Mouse (Mus musculus) frontal cortex, adult 2 months (tissue): ENCODE data around the gene Gm28308. TPM values are rescaled to one million over a fixed set of nuclear protein-coding genes. Genes with fewer than 3 reads are reported as not detected.

Source experiments
- DNase-seq, 2 experiments: peaks; one replicate each; pipeline ENCODE4 v3.0.0; 2022; ENCODE audit warnings: low spot score in 1 of 2; ENCODE audit errors: extremely low spot score in 1 of 2
- polyA plus RNA-seq: library from polyadenylated mRNA; depleted of rRNA; stranded (reverse); fragments of >200 nt; gene quantifications from 2 replicates; pipeline ENCODE4 v1.2.3, GENCODE M21; 2012

Gene Gm28308
- polyA plus RNA-seq, 1 experiment = not detected

- DNase-seq = no peak
These were observed 22.0 kb downstream of the Gm28308 start, which contains the start of gene Hoxa4 for GRCm38 (mm10) chr6:52190906-52191810. TSS of gene Hoxa4 (minus strand) at chr6:52191753.

DNA sequence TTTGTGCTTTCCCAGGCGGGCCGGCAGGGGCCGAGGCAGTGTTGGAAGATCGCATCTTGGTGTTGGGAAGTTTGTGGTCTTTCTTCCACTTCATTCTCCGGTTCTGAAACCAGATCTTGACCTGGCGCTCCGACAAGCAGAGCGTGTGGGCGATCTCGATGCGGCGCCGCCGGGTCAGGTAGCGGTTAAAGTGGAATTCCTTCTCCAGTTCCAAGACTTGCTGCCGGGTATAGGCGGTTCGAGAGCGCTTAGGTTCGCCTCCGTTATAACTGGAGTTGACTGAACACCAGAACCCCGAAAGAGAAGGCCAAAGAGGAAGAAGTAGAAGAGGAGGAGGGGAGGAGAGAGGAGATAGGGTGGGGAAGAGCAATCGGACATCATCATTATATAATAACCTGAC, 22.7 kb downstream of the Gm28308 start:
- no peak for DNase-seq

DNA sequence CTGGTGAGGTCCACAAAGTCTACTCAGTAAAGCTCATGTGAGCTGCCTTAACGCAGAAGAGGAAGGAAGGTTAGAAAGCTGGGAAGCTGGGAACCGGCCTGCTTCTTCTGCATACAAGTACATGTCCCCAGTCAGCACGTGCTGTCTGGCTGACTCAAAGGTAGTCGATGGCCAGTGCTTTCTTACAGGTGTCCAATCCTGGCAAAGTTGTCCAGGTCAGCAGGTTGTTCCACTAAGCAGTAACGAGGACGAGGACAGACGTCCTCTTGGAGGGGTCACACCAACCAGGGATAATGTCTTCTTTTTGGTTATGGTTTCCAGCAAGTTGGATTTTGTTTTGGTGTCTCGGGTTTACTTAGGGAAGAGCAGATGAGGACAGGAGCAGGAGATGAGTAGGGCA, 23.2 kb downstream of the Gm28308 start:
- no peak for DNase-seq

DNA sequence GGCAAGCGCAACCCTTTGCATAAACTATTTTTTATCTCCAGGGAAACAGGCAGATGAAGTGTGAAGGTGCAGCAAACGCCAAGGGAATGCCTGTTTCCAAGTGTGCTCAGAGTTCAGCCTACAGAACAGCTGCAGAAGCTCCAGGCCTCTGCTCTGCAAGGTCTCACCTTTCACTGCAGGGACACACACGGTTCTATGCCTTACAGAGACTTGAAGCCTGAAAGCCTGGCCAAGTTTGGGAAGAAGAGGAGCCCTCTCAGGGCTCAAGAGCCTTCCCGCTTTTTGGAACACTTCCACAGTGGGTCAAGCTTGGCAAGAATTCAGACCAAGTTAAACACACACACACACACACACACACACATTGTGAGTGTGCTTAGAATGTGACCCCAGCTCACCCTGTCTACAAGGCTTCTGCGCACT, 24.0 kb downstream of the Gm28308 start:
- no peak for DNase-seq

GRCm38 (mm10) chr6:52186500-52186899, 26.6 kb downstream of the Gm28308 start:
- DNase-seq = no peak

DNA sequence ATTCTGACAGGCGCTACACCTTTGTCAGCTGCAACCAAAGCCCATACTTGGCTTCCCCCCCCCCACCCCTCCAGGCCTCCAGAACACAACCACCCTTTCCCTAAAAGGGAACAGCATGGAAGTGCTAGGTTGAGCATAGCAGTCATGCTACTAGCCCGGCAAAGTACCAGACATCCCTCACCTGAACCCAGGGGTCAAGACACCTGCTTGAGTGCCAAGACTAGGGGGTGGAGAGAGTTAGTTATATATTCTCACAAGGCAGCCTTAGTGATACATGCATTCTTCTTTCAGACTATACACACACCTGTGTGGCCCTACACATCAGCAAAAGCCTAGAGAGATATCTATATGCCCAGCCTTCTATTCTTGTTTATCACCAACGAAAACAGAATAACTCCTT, 27.3 kb downstream of the Gm28308 start:
- no peak for DNase-seq

- DNase-seq = no peak
These were observed 27.9 kb downstream of the Gm28308 start for GRCm38 (mm10) chr6:52185222-52185621.

GRCm38 (mm10) chr6:52184668-52185067, 28.5 kb downstream of the Gm28308 start:
- DNase-seq = no peak

DNA sequence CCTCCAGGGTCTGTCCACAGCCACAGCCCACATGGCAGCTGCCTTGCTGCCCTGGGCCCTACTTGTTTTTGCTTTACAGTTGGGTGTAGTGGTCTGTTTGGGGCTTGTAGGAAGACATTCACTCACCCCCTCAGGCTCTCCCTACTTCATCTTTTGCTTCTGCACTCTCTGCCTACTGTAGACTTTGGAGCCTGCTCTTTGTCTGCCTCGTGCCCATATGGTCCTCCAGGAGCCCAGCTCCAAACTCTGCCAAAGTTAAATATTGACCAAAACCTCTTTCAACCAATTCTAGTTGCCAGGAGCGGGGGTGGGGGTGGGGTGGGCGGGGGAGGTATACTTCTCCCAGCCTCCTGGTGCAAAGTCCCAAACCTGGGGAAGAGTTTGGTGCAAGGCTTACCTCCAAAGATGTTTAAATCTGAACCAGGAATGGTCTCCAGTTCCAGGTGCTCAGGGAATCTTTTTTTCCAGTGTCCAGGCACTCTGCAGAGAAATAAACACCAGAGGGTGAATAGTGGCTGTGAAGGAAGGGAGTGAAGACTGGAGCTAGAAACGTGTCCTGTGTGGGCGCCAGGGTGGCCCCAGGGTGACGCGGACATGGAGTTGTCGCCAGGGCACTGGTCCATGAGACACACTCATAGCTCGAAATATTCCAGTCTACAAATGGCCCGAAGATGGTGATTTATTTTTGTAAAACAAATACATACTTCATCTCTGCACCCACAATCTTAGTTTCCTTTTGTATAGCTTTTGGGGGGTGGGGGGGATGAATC, 29.6 kb downstream of the Gm28308 start:
- no peak for DNase-seq

DNA sequence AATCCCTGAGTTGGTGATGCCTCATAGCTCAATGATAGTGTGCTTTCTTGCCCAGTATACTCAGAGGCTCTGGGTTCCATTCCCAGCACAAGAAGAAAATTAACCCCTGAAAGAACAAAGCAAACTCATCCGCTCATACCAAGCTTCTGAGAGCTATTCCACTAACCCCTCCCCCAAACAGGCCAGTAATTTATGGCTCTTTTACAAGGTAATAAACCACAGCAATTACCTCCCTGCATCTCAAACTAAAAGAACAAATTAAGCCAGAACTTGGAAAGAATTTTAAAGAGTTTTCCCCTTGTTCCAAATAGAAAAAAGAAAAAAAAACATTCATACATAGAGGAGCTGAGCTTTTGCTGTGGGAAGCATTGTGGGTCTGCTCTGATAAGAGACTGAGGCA, 30.3 kb downstream of the Gm28308 start:
- DNase-seq = no peak

DNA sequence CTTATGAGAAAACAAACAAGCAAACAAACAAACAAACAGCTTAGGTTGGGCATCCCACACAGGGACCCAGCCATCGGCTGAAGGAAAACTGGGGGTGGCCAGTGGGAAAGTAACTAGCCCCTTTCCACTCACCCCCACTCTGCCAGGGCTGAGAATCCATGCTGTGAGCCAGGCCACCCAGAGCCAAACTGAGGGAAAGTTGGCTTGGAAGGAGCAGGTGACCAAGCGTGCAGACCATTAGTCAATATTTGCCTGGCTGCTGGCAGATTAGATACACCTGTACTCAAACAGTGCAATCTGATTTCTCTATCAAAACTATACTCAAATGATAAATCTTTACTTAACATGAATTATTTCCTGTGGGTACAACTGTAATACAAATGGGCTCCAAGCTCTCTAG, 31.1 kb downstream of the Gm28308 start:
- DNase-seq = no peak

- no peak for DNase-seq
These were observed 32.4 kb downstream of the Gm28308 start for GRCm38 (mm10) chr6:52180726-52181125.

- DNase-seq = no peak
These were observed 32.9 kb downstream of the Gm28308 start for GRCm38 (mm10) chr6:52180213-52180710.

DNA sequence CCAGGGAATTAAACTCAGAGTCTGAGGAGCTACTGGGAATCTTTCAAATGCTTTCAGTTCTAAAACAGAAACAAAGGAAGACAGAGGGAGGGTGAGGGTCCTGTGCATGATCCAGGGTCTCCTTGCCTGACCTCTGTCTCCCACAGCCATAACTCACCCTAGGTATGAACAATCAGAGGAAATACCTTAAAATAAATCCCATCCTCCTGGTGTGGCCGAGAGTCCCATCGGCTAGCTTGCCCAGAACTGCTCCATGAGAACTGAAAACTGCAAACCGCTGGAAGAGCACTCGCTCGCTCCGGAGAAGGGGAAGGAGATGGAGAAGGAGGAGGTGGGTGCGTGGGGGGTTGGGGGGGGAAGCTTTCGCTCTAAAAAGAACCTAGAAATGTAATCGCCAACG, 33.4 kb downstream of the Gm28308 start:
- DNase-seq = no peak

- no peak for DNase-seq
These were observed 34.0 kb downstream of the Gm28308 start for GRCm38 (mm10) chr6:52178918-52179665.

DNA sequence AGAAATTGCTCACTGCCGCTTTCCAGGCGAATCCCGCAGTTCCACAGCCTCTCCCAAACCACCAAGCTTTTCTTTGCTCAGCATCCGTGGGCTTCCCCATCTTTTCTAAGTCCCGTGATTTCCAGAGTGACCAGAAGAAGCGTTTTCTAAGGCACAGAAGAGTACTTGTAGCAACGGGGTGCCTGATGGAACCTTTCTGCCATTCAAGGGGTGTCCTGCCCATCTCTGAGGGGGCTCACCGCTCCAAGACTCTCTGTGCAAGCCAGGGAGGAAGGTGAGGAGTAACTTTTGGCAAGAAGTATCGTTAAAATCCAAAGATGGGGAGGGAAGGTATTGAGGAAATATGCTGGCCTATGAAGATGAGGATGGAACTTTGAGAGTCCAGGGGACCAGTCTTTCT, 35.3 kb downstream of the Gm28308 start:
- no peak for DNase-seq

DNA sequence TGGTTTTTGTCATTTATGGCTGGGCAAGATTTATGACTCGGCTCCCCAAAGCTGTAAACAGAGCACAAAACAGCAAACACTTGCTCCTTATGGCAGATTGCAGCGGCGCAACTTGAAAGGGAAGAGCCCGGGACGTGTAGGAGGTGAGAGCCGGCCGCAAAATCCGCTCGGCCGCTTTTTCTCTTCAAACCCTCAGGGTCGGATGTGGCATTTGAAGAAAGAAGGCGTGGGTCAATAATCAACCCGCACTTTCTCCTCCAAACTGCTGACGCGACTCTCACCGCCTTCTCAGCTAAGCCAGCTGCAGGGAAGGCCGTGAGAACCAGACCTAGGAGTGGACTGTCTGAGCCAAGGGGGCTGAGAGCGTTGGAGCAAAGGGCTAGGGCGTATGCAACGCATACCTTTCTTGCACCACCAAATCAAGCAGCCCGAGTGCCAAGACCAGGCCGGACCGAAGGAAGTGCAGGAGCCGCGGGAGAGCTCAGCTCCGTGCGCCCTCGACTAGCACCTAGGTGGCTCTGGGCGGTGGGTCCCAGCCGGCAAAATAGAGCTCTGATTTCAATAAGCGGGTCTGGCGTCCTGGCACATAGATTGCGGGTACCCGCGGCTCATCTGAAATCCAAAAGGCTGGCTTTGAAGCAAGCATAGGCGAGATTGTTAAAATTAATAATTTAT, 35.9 kb downstream of the Gm28308 start, which contains the start of gene 5730596B20Rik:
Gene 5730596B20Rik (plus strand): TSS at position 438 of the 675 bp plus-strand sequence.
- DNase-seq = no peak

DNA sequence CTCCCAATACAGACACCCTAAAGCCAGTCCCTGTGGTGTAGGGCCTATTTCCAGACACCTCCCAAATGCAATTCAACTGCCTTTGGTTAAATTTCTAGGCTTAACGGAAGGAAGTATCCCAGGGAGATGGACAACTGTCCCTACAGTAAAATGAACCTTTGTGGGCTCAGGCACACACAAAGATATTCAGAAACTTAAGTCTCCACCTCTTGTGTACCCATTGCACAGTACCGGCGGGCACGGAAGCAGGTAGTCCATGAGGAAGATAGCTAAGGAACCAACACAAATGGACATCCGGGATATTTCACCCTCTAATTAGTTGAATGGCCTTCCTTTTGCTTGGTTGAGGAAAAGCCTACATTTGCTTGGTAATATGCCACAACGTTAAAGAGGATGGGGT, 36.7 kb downstream of the Gm28308 start:
- no peak for DNase-seq

DNA sequence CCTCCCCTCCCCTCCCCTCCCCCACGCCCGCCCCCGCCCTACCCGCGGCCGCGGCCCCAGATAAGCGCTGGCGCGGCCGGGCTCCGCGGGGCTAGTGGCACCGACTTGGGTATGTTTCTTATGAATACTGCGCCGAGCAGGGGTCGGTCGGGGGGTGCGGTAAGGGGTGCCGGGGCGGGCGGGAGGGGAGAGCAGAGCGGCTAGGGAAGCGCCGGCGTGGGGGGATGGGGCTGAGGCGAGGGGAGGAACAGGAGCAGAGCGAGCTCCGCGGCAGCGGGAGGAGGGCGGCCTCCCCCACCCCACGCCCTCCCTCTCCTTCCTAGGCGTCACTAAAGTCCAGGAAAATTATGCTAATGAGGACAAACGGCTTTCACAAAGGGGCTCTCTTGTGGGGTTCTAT, 37.3 kb downstream of the Gm28308 start:
- no peak for DNase-seq
